Mouse (Mus musculus): ENCODE measurements around the gene Mapt. TPM values are rescaled to one million over a fixed set of nuclear protein-coding genes. Genes with fewer than 3 reads are reported as not detected.

Mapt gene
- polyA plus RNA-seq (2012; rRNA removed): 0.13 and 0.16 TPM in 2 replicates

GRCm38 (mm10) chr11:104231041-104231911 is at the start of gene Mapt:
Gene Mapt, plus strand, starts transcription at chr11:104231390.

GRCm38 (mm10) chr11:104186135-104186836 is 44.9 kb upstream of the Mapt start, which contains the start of gene Sppl2c:
Gene Sppl2c, plus strand, starts transcription at chr11:104186327.

Other genes starting within 250 kb of the Mapt start
- gene Crhr1, start 98.5 kb upstream of the Mapt start, polyA plus RNA-seq (2012; rRNA removed): not detected in 2 replicates
- not detected in 2 replicates for gene Sppl2c, start 45.1 kb upstream of the Mapt start, polyA plus RNA-seq (2012; rRNA removed)
- gene Kansl1, start 237.5 kb downstream of the Mapt start, polyA plus RNA-seq (2012; rRNA removed): 11.8 and 15.8 TPM in 2 replicates

All from liver, embryonic 18 days (tissue).